ENCODE assay signal across 13 mouse cellular contexts in genomic region chr19:29203337-29203736, GRCm38 (mm10). TPM values are rescaled to one million over a fixed set of nuclear protein-coding genes. Genes with fewer than 3 reads are reported as not detected.
DNase-seq lines count a peak whose midpoint lies in the region; ATAC-seq and TF ChIP-seq lines count a peak whose summit lies in the region.
"Had no signal": no experiment of that assay in that cellular context is flagged by ENCODE, and none has a peak within 500 bp of the region (broad histone marks: within the 10 kb centered on the region; RNA-seq: fewer than 3 reads in every experiment).

No protein-coding gene starts in this region.

- no peak overlapping the region for H3K4me2 ChIP-seq in midbrain, postnatal 0 days (ENCODE audit: low read depth, low read length, poor library complexity, severe bottlenecking)
- H3K4me2 ChIP-seq in midbrain, embryonic 14.5 days (ENCODE audit: low read length), result no peak overlapping the region
- H3K4me2 ChIP-seq: lung, embryonic 14.5 days; stomach, embryonic 15.5 days had no signal

- TF ChIP-seq CTCF in gastrocnemius, adult 2 months (IDR thresholded peaks at IDR 0.05), result peak; percentile 25; the same call in 1 of the 2 replicates
- peak; percentile 32; the same call in 1 of the 2 replicates for TF ChIP-seq CTCF in midbrain, postnatal 0 days (IDR thresholded peaks at IDR 0.05)

- no peaks in the 10 kb centered on the region for H3K9me3 ChIP-seq in midbrain, postnatal 0 days (ENCODE audit: low read length)
- peaks cover 3% of the 10 kb centered on the region; the same call in 1 of the 2 replicates for H3K9me3 ChIP-seq in midbrain, embryonic 14.5 days (ENCODE audit: control insufficient read depth, low read length)
- H3K9me3 ChIP-seq in erythroblast, embryonic 14.5 days (ENCODE audit: control insufficient read depth, low read length), result peaks cover 8% of the 10 kb centered on the region
- H3K9me3 ChIP-seq: forebrain, embryonic 10.5 days; stomach, embryonic 15.5 days had no signal

- no peaks in the 10 kb centered on the region for H3K36me3 ChIP-seq in midbrain, postnatal 0 days (ENCODE audit: insufficient read depth, low read length)
- H3K36me3 ChIP-seq in midbrain, embryonic 14.5 days (ENCODE audit: control insufficient read depth, insufficient read depth, low read length), result no peaks in the 10 kb centered on the region
- H3K36me3 ChIP-seq in erythroblast, embryonic 14.5 days (ENCODE audit: control insufficient read depth), result peaks cover 6% of the 10 kb centered on the region
- H3K36me3 ChIP-seq: forebrain, embryonic 10.5 days; stomach, embryonic 15.5 days had no signal

- intact Hi-C loops in gastrocnemius, adult 2 months (cut with DNase I), result no loop called here
- intact Hi-C loops in gastrocnemius, postnatal 14 days (cut with DNase I; ENCODE audit: low total_unique reads), result no loop called here

- WGBS in midbrain, postnatal 0 days, result 72% methylated on average over 2 of the region's 2 CpGs
- 66% methylated on average over 2 of the region's 2 CpGs for WGBS in midbrain, embryonic 14.5 days

- no peaks in the 10 kb centered on the region for H3K4me1 ChIP-seq in midbrain, postnatal 0 days (ENCODE audit: insufficient read depth, low read length)
- H3K4me1 ChIP-seq in midbrain, embryonic 14.5 days (ENCODE audit: control insufficient read depth, insufficient read depth, low read length), result no peaks in the 10 kb centered on the region
- H3K4me1 ChIP-seq in erythroblast, embryonic 14.5 days (ENCODE audit: control insufficient read depth), result peaks cover 41% of the 10 kb centered on the region
- H3K4me1 ChIP-seq: forebrain, embryonic 10.5 days; stomach, embryonic 15.5 days had no signal

- no peak overlapping the region for H3K27ac ChIP-seq in gastrocnemius, adult 2 months
- H3K27ac ChIP-seq in midbrain, postnatal 0 days (ENCODE audit: low read depth, low read length), result no peak overlapping the region
- H3K27ac ChIP-seq in midbrain, embryonic 14.5 days (replicated peaks; ENCODE audit: low read depth, low read length), result no peak overlapping the region
- H3K27ac ChIP-seq: forebrain, embryonic 10.5 days; stomach, embryonic 15.5 days had no signal

- DNase-seq in gastrocnemius, adult 2 months, result no peak
- DNase-seq in gastrocnemius, postnatal 14 days, result no peak
- DNase-seq in midbrain, postnatal 0 days (ENCODE audit: low spot score), result no peak
- DNase-seq in midbrain, embryonic 14.5 days, result no peak
- DNase-seq in yolk sac, embryonic 10.5 days (ENCODE audit: low spot score), result peak; percentile 20
- no peak for DNase-seq in layer of hippocampus, adult 11-12 months (ENCODE audit: low spot score)
- DNase-seq: cerebellum, adult 9-10 months; lung, embryonic 14.5 days had no signal

- H3K27me3 ChIP-seq in midbrain, postnatal 0 days (ENCODE audit: insufficient read depth, low read length), result no peaks in the 10 kb centered on the region
- no peaks in the 10 kb centered on the region for H3K27me3 ChIP-seq in midbrain, embryonic 14.5 days (ENCODE audit: control insufficient read depth, insufficient read depth, low read length)
- no peaks in the 10 kb centered on the region for H3K27me3 ChIP-seq in erythroblast, embryonic 14.5 days (ENCODE audit: control insufficient read depth)
- H3K27me3 ChIP-seq: stomach, embryonic 15.5 days had no signal

- no peak overlapping the region for H3K4me3 ChIP-seq in gastrocnemius, adult 2 months
- no peak overlapping the region for H3K4me3 ChIP-seq in midbrain, postnatal 0 days (ENCODE audit: low read depth, low read length)
- no peak overlapping the region for H3K4me3 ChIP-seq in midbrain, embryonic 14.5 days (replicated peaks; ENCODE audit: low read depth, low read length)
- peak overlapping the region; percentile 18 for H3K4me3 ChIP-seq in erythroblast, embryonic 14.5 days (replicated peaks)
- H3K4me3 ChIP-seq: forebrain, embryonic 10.5 days; stomach, embryonic 15.5 days had no signal

- ATAC-seq in midbrain, postnatal 0 days (ENCODE audit: low FRiP score), result no peak
- no peak for ATAC-seq in midbrain, embryonic 14.5 days (ENCODE audit: low FRiP score, low TSS enrichment)
- ATAC-seq in inflammation-experienced regulatory T-cells, adult 6 months, result no peak
- ATAC-seq: intestine, embryonic 16.5 days had no signal

- H3K9ac ChIP-seq in midbrain, postnatal 0 days (replicated peaks; ENCODE audit: low read length, poor library complexity, severe bottlenecking), result no peak overlapping the region
- no peak overlapping the region for H3K9ac ChIP-seq in midbrain, embryonic 14.5 days (replicated peaks; ENCODE audit: low read length)
- H3K9ac ChIP-seq: lung, embryonic 14.5 days; stomach, embryonic 15.5 days had no signal

RNA-seq across cellular contexts. Expression of gene Jak2, which starts 48.3 kb away (rescaled TPM):
- total RNA-seq in gastrocnemius, adult 2 months (2021), result 10 to 100 TPM; 19.9 to 34.9 TPM
- 10 to 100 TPM; 16.2 to 17.0 TPM for total RNA-seq in gastrocnemius, postnatal 14 days (2021)
- total RNA-seq in midbrain, postnatal 0 days (2014; rRNA removed), result 35.3 and 37.6 TPM in 2 replicates
- 10.7 and 12.0 TPM in 2 replicates for polyA plus RNA-seq in midbrain, postnatal 0 days (2015; fragmentation: Nextera tagmentation; extraction: Ambion mirVana)
- 22.5 and 28.3 TPM in 2 replicates for polyA plus RNA-seq in midbrain, embryonic 14.5 days (2014; fragmentation: Nextera tagmentation; extraction: Ambion mirVana)
- 0.50 and 0.67 TPM in 2 replicates for polyA plus RNA-seq in erythroblast, embryonic 14.5 days (2012)
- polyA plus RNA-seq in inflammation-experienced regulatory T-cells, adult 6 months (2017; shearing (Covaris generic)), result 10 to 100 TPM; 21.2 to 26.9 (median 23.4) TPM
